Mouse (Mus musculus) embryonic facial prominence, embryonic 12.5 days (tissue): ENCODE measurements around the gene Bmp7. TPM values are rescaled to one million over a fixed set of nuclear protein-coding genes. Genes with fewer than 3 reads are reported as not detected.

Experiments used
- ATAC-seq: fragments of 200-750 bp; cut with Nextera tagmentation; 2 replicates; pipeline ENCODE4 v1.8.0; 2017; ENCODE audit not compliant: insufficient number of reproducible peaks, insufficient read depth, low FRiP score, low TSS enrichment
- H3K27ac ChIP-seq: fragments of 300-500 bp; sonication (generic); 2 replicates; pipeline ENCODE4 v1.5.1; 2016; ENCODE audit warnings: mild to moderate bottlenecking
- H3K27me3 ChIP-seq: fragments of 300-500 bp; sonication (generic); 2 replicates; pipeline ENCODE4 v1.6.1; 2016; ENCODE audit warnings: mild to moderate bottlenecking, moderate library complexity
- H3K36me3 ChIP-seq: fragments of 300-500 bp; sonication (generic); 2 replicates; pipeline ENCODE4 v1.6.1; 2016; ENCODE audit warnings: mild to moderate bottlenecking
- H3K4me1 ChIP-seq: fragments of 300-500 bp; sonication (generic); 2 replicates; pipeline ENCODE4 v1.6.1; 2016
- H3K4me2 ChIP-seq: fragments of 300-500 bp; sonication (generic); replicated peaks from 2 replicates; pipeline ENCODE4 v1.6.1; 2016; ENCODE audit warnings: mild to moderate bottlenecking, moderate library complexity
- H3K4me3 ChIP-seq: fragments of 300-500 bp; sonication (generic); 2 replicates; pipeline ENCODE4 v1.5.1; 2016; ENCODE audit warnings: mild to moderate bottlenecking
- H3K9ac ChIP-seq: fragments of 300-500 bp; sonication (generic); 2 replicates; pipeline ENCODE4 v1.6.1; 2016; ENCODE audit warnings: mild to moderate bottlenecking, moderate library complexity
- H3K9me3 ChIP-seq: fragments of 300-500 bp; sonication (generic); 2 replicates; pipeline ENCODE4 v1.6.1; 2016; ENCODE audit warnings: mild to moderate bottlenecking, moderate library complexity
- WGBS: fragments of 180-500 bp; shearing (Covaris S2); methylation state at CpG from one replicate; pipeline ENCODE4 v1.1.7; 2016; 5-methylcytosine and 5-hydroxymethylcytosine counted together
- polyA plus RNA-seq: library from polyadenylated mRNA; unstranded; fragments of >200 nt; fragmentation: Nextera tagmentation; extraction: Ambion mirVana; gene quantifications from 2 replicates; pipeline ENCODE4 v1.2.1, GENCODE M21; 2016

Gene Bmp7
- polyA plus RNA-seq, 1 experiment from 2014 or later, result 28.4 TPM

DNA sequence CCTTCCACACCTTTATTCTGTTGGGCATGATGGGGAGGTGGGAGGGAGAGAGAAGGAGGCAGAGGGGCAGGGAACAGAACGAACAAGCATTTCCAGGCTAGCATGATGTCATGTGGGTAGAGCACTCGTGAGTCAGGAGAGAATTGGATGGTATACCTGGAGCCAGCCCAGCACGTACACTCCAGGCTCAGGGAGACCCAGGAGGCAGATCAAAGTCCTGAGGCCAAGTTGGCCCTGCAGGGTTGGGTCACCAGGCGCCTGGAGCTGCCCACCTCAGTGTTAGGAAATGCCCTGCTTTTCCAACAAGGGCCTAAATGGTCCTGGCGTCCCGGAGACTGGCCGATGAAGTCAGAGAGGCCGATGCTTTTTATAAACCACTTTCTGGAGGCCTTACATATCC lies 36.6 kb downstream of the Bmp7 start:
- H3K4me1 ChIP-seq, result peaks cover 35% of the 10 kb centered on the region
- no peak for ATAC-seq

DNA sequence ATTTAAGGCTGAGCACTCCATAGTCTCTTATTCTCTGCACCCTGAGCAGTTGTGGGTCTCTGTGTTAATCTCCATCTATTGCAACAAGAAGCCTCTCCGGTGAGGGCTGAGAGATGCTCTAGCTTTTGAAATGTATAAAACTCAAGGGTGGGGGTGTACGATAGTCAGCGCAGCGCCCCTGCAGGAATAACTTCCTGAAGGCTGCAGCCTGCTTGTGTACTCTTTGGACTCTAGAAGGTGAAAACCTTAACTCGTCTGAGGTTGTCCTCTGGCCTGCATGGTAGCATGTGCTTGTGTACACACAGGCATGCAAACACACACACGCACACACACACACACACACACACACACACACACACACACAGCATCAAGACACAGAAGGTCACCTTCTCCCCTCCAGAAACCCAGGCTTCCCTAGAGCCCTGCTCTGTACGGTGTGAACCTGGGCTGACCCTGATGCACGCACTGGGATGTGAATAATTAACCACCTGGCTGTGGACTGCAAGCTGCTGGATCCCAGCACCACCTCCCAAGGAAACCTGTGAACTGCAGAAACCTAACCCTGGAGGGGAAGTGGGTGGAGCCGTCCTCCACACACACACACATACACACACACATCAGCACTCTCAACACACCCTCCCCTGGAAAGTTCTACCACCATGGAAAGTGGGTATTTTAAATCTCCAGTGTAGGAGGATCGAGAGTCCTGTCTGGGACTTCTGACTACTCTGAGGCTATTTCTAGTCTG lies 39.0 kb downstream of the Bmp7 start:
- H3K36me3 ChIP-seq, result peaks cover 19% of the 10 kb centered on the region; the same call in 1 of the 2 replicates
- no peak overlapping the region for H3K4me3 ChIP-seq
- peaks cover 13% of the 10 kb centered on the region; the same call in 1 of the 2 replicates for H3K4me1 ChIP-seq
- H3K9ac ChIP-seq, result no peak overlapping the region
- H3K4me2 ChIP-seq, result no peak overlapping the region
- peak; percentile 65 for ATAC-seq
- 58% methylated on average over 10 of the region's 10 CpGs for WGBS
- H3K27ac ChIP-seq, result no peak overlapping the region
- H3K27me3 ChIP-seq, result no peaks in the 10 kb centered on the region
- H3K9me3 ChIP-seq, result peaks cover 6% of the 10 kb centered on the region

More for the DNA sequence above, 36.6 kb downstream of the Bmp7 start:
- WGBS, result 78% methylated on average over 8 of the region's 8 CpGs
- no peak overlapping the region for H3K4me3 ChIP-seq
- peaks cover 2% of the 10 kb centered on the region; the same call in 1 of the 2 replicates for H3K9me3 ChIP-seq
- no peak overlapping the region for H3K4me2 ChIP-seq
- no peak overlapping the region for H3K9ac ChIP-seq
- no peaks in the 10 kb centered on the region for H3K27me3 ChIP-seq
- H3K36me3 ChIP-seq, result peaks cover 12% of the 10 kb centered on the region; the same call in 1 of the 2 replicates
- no peak overlapping the region for H3K27ac ChIP-seq

DNA sequence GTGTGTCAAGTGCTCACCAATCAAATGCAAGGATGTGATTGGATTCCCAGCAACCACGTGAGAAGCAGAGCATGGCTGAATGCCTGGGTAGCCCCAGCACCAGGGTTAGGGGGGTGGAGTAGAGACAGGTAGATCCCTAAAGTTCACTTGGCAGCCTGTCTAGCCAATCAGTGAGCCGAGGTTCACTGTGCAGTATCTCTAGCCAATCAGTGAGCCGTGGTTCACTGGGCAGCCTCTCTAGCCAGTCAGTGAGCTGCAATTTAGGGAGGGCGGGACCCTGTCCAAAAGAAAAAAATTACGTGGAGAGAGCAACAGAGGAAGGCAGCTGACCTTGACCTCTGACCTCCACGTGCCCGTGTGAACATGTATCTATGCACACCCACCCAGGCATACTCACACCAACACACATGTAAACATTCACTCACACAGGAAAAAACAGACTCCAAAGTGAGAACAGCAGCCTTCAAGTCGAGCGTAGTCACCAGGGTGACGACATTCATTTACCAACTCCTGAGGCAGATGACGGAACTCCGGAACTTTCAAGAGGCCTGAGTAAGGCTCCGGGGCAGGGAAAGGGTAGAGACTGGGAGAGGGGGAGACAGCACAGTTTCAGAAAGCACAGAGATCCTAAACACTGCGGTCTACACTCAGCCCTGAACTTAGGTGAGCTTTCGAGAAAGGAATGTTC lies 50.2 kb downstream of the Bmp7 start:
- no peak overlapping the region for H3K27ac ChIP-seq
- peaks cover 29% of the 10 kb centered on the region for H3K4me1 ChIP-seq
- H3K4me2 ChIP-seq, result no peak overlapping the region
- H3K27me3 ChIP-seq, result no peaks in the 10 kb centered on the region
- WGBS, result 79% methylated on average over 15 of the region's 15 CpGs
- H3K36me3 ChIP-seq, result peaks cover 23% of the 10 kb centered on the region
- no peaks in the 10 kb centered on the region for H3K9me3 ChIP-seq
- no peak for ATAC-seq
- no peak overlapping the region for H3K9ac ChIP-seq
- no peak overlapping the region for H3K4me3 ChIP-seq

DNA sequence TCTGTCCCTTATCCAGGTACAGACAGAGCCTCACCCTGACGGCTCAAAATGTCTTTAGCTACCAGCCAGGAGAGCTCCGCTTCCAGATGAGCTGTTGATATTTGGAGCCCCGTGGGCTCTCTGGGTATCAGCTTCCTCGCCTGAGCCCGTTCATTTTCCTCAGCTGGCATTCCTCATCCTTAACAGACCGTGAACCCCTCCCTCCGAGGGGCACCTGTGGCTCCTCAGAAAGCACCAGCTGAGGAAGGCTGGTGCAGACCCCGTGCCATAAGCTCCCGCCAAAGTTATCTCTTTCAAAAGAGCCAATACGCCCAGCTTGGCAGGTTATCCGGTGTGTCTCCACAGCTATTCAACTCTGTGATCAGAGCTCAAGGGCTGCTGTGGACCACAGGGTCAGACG lies 50.9 kb downstream of the Bmp7 start:
- no peak for ATAC-seq
- peaks cover 29% of the 10 kb centered on the region for H3K4me1 ChIP-seq
- 54% methylated on average over 12 of the region's 12 CpGs for WGBS
- no peaks in the 10 kb centered on the region for H3K9me3 ChIP-seq
- no peak overlapping the region for H3K4me3 ChIP-seq
- H3K4me2 ChIP-seq, result no peak overlapping the region
- H3K27ac ChIP-seq, result no peak overlapping the region
- H3K9ac ChIP-seq, result no peak overlapping the region
- H3K27me3 ChIP-seq, result no peaks in the 10 kb centered on the region
- H3K36me3 ChIP-seq, result peaks cover 23% of the 10 kb centered on the region

DNA sequence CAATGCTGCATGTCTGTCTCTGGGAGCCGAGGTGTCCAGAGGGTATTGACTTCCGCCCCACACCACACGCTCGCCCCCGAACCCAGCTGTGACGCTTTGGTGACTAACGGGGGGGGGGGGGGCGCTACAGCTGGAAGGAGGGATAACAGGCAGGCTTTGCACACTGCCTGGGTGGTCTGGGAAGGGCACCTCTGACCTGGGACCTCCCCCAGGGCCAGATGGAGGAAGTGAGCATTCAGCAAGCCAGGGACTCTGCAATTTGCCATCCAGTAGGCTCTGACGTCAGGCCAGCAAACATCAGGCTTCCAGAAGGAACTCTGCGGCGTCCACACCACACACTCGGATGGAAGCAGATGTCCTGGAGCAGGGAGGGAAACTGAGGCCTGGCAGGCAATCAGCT lies 52.0 kb downstream of the Bmp7 start:
- Histone ChIP-seq H3K9ac (no peak overlapping the region), H3K4me2 (no peak overlapping the region), H3K36me3 (peaks cover 22% of the 10 kb centered on the region), H3K4me1 (peaks cover 29% of the 10 kb centered on the region), H3K27ac (no peak overlapping the region), H3K4me3 (no peak overlapping the region), H3K9me3 (no peaks in the 10 kb centered on the region), H3K27me3 (no peaks in the 10 kb centered on the region)
- ATAC-seq, result no peak
- 26% methylated on average over 12 of the region's 12 CpGs for WGBS

DNA sequence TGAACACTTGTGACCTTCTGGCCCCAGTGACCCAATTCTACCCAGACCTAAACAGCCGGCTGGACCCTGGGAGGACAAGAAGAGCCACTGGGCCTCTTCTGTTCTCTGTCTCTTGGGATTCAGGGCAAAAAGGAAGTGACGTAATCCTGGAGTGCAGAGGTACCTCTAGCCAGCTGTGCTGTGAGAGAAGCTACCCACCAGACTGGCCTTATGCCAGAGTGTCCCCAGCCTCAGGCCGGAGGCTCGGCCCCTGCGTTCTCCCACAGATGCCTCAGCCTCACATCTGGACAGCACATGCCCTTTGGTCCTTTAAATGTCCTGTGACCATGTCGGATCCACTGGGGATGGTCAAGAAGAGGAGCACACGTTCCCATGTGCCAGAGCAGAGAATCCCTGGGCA lies 54.3 kb downstream of the Bmp7 start:
- no peak for ATAC-seq
- Histone ChIP-seq H3K4me2 (no peak overlapping the region), H3K4me1 (peaks cover 44% of the 10 kb centered on the region), H3K9ac (no peak overlapping the region), H3K36me3 (peaks cover 3% of the 10 kb centered on the region; the same call in 1 of the 2 replicates), H3K4me3 (no peak overlapping the region), H3K9me3 (no peaks in the 10 kb centered on the region), H3K27ac (no peak overlapping the region), H3K27me3 (no peaks in the 10 kb centered on the region)
- WGBS, result 18% methylated on average over 7 of the region's 7 CpGs

DNA sequence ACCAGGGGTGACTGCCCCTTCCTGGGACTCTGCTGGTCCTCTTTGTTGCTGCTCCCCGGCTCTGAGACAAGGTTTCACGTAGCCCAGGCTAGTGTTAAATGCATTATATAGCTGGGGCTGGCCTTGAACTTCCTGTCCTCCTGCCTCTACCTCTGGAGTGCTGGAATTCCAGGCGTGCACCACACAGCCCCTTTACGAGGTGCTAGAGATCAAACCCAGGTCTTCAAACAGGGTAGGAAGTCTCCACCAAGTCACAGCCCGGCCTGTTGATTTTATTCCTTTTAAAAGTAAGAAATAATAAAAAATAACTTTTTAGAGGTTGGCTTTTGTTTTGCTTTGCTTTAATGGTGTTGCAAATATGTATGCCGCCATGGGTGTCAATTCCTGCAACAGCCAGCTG lies 55.5 kb downstream of the Bmp7 start:
- Histone ChIP-seq H3K27me3 (no peaks in the 10 kb centered on the region), H3K4me3 (no peak overlapping the region), H3K4me2 (no peak overlapping the region), H3K36me3 (no peaks in the 10 kb centered on the region; the same call in 1 of the 2 replicates), H3K9ac (no peak overlapping the region), H3K9me3 (no peaks in the 10 kb centered on the region), H3K4me1 (peaks cover 51% of the 10 kb centered on the region), H3K27ac (no peak overlapping the region)
- 77% methylated on average over 6 of the region's 6 CpGs for WGBS
- no peak for ATAC-seq

DNA sequence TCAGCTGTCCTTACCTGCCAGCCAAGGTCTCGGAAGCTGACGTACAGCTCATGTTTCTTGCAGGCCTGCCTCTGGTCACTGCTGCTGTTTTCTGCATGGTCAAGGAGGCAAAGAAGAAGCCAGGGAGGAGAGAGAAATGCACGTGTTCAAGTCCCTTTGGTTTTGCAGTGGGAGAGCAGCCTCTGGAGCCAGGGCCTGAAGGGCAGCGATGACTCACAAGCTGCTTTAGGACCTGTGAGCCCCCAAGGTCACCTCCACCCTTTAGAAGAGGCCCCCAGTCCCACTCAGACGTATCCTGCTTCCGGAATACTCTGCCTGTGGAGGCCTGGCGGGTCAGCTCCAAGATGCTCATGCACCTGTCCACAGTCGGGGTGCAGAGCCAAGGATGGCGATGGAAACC lies 64.9 kb downstream of the Bmp7 start:
- Histone ChIP-seq H3K4me1 (peaks cover 10% of the 10 kb centered on the region), H3K36me3 (peaks cover 19% of the 10 kb centered on the region), H3K9ac (no peak overlapping the region), H3K9me3 (no peaks in the 10 kb centered on the region), H3K27me3 (no peaks in the 10 kb centered on the region), H3K4me2 (no peak overlapping the region), H3K4me3 (no peak overlapping the region), H3K27ac (no peak overlapping the region)
- WGBS, result 87% methylated on average over 9 of the region's 9 CpGs
- ATAC-seq, result no peak

DNA sequence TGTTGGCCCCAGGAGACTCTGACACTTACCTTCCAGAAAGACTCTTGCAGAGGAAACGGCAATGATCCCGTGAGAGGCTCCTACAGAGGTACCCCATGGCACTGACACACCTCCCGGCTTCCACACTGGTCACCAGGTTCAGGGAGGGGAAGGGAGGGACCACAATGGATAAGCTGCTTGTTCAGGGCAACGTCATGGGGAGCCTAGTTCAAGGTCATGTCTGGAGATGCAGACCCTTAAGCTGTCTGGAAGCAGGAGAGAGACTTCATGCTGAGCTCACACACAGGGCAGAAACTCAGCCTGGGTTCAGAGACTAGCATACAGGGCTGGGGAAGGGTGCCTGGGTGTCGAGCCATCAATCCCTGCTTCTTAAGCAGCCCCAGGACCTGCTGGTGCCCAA lies 73.8 kb downstream of the Bmp7 start:
- Histone ChIP-seq H3K4me2 (no peak overlapping the region), H3K4me1 (peaks cover 33% of the 10 kb centered on the region), H3K9ac (no peak overlapping the region), H3K4me3 (no peak overlapping the region), H3K27me3 (no peaks in the 10 kb centered on the region), H3K9me3 (0 out of 2 replicates have a peak, but pooled peaks cover 9% of the 10 kb centered on the region), H3K27ac (no peak overlapping the region), H3K36me3 (peaks cover 20% of the 10 kb centered on the region)
- ATAC-seq, result no peak
- 74% methylated on average over 5 of the region's 5 CpGs for WGBS

DNA sequence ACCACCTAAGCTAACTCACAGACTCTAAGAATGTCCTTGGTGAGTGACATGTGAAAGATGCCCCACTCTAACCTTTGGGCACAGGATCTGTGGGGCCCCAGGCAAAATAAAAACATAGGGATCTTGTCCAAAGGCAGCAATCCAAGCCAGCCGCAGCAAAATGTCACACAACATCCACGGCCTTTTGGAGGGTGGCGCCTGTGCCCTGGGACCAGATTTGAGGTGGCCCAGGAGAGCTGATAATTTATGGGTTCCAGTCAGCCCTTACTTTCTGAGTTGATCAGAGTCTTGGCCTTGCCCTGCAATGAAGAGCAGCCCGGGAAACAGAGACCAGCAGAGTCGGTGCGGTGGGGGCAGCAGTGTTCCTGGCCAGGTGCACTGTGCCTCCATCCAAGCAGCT lies 75.0 kb downstream of the Bmp7 start:
- Histone ChIP-seq H3K36me3 (peaks cover 20% of the 10 kb centered on the region), H3K4me1 (peaks cover 33% of the 10 kb centered on the region), H3K9ac (no peak overlapping the region), H3K4me2 (no peak overlapping the region), H3K9me3 (0 out of 2 replicates have a peak, but pooled peaks cover 9% of the 10 kb centered on the region), H3K4me3 (no peak overlapping the region), H3K27ac (no peak overlapping the region), H3K27me3 (no peaks in the 10 kb centered on the region)
- ATAC-seq, result no peak
- 94% methylated on average over 6 of the region's 6 CpGs for whole genome bisulfite sequencing

DNA sequence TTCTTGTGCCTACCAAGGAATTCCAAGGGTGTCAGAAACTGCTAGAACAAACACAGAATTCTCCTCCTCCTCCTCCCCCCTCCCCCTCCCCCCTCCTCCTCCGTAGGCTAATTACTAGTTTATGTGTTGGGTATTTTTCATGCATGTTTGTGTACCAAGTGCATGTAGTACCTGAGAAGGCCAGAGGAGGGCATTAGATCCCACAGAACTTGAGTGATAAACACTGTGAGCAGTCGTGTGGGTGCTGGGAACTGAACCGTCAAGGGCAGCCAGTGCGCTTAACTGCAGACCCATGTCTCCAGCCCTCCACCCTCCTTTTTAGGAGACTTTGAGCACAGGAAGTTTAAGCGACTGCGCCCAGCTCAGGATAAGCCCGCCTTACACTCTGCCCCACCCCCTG lies 75.6 kb downstream of the Bmp7 start:
- H3K9me3 ChIP-seq, result 0 out of 2 replicates have a peak, but pooled peaks cover 9% of the 10 kb centered on the region
- no peak overlapping the region for H3K27ac ChIP-seq
- peaks cover 33% of the 10 kb centered on the region for H3K4me1 ChIP-seq
- no peaks in the 10 kb centered on the region for H3K27me3 ChIP-seq
- ATAC-seq, result no peak
- peaks cover 16% of the 10 kb centered on the region for H3K36me3 ChIP-seq
- H3K4me3 ChIP-seq, result no peak overlapping the region
- H3K9ac ChIP-seq, result no peak overlapping the region
- H3K4me2 ChIP-seq, result no peak overlapping the region
- WGBS, result 90% methylated on average over 7 of the region's 7 CpGs

DNA sequence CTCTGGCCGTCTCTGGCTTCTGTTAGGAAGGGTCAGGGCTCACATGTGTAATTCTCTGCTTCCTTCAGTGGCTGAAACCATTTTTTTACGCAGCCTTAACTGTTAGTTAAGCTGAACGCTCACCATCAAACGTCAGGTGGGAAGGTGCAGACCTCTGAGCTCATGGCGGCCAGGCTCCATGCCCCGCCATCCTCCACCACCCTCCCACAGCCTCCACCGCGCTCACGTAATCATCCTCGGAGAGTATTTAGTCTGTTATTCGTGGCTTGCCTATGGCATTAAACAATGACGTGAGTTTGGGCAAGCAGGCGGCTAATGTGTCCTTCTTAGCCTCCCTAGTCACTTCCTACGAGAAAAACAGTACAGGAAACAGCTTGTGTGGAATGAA lies 76.7 kb downstream of the Bmp7 start:
- Histone ChIP-seq H3K27ac (no peak overlapping the region), H3K27me3 (no peaks in the 10 kb centered on the region), H3K4me1 (peaks cover 33% of the 10 kb centered on the region), H3K9ac (no peak overlapping the region), H3K36me3 (peaks cover 6% of the 10 kb centered on the region), H3K4me2 (peak overlapping the region; percentile 39), H3K9me3 (0 out of 2 replicates have a peak, but pooled peaks cover 7% of the 10 kb centered on the region), H3K4me3 (0 out of 2 replicates have a peak overlapping the region, but pooled peaks have one; percentile 6)
- 53% methylated on average over 14 of the region's 14 CpGs for WGBS
- ATAC-seq, result no peak
